Mouse (Mus musculus) megakaryocyte, embryonic 14.5 days (primary cell): ENCODE data around the gene St3gal4.

Experiments used
- FLI1 ChIP-seq: IDR thresholded peaks from 2 replicates; pipeline ENCODE4 v1.6.1; 2012; ENCODE audit warnings: low read length, inconsistent platforms, mixed read lengths
- GATA1 ChIP-seq: IDR thresholded peaks from 3 replicates; pipeline ENCODE4 v1.6.1; 2012; ENCODE audit warnings: mixed read lengths, low read length, inconsistent platforms, borderline replicate concordance

DNA sequence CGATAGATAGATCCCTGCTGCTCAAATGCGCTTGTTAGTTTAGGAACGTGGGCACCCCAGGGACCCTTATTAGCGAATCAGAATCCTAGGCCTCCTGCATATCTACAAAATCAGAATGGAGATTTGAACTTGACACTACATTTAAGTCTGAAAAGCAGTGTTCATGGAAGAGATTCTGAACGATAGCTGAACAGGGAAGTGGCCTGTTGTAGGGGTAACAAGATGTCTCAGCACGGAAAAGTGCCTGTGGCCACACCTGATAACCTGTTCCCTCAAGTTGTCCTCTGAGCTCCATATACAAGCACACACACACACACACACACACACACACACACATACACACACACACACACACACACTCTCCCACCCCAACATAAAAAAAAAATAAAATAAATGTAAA, 61.4 kb downstream of the St3gal4 start:
- no peak for TF ChIP-seq FLI1
- TF ChIP-seq GATA1, result no peak
